Mouse (Mus musculus): ENCODE data around the gene Sdhaf4. TPM values are rescaled to one million over a fixed set of nuclear protein-coding genes. Genes with fewer than 3 reads are reported as not detected.

The Sdhaf4 gene
- polyA plus RNA-seq, 1 experiment from 2014 or later = 102 TPM

DNA sequence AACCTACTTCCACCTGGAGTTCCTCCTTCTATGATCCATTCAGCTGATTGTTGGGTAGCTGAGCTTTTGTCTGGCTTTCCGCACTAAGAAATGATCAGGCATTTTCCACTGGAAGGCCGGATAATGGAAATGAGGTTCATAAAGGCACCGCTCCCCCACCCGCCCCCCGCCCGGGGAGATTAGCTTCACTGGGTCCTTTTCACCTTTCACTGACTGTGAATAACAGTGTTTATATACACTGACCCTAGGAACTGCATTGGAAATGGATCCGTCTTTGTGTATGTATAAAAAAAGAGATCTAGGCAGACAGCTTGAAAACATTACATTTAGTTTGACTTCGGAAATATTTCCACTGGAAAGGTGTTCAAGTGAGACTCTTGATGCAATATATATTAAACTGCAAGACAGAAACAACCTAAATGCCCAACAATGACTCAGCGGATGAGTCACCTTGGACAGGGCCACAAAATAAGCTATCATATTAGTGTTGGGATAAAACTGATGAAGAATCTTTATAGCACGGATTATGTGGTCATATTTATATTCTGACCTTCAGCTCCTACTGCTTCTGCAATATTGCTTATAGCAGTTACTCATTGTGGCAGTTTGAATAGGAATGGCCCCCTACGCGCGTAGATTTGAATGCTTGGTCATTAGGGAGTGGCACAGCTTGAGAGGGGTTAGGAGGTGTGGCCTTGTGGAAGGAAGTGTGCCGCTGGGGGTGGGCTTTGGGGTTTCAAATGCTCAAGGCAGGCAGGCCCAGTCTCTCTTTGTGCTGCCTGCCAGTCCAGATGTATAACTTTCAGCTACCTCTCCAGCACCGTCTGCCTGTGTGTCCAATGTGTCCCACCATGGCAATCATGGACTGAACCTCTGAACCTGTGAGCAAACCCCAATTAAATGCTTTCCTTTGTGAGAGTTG is 56.4 kb downstream of the Sdhaf4 start:
- 40% methylated on average over 15 of the region's 15 CpGs for WGBS
- no peaks in the 10 kb centered on the region for H3K36me3 ChIP-seq
- no peak overlapping the region for H3K9ac ChIP-seq (replicated peaks)
- no peak overlapping the region for H3K4me3 ChIP-seq
- no peaks in the 10 kb centered on the region for H3K27me3 ChIP-seq
- ATAC-seq (replicated peaks) = no peak
- H3K9me3 ChIP-seq = no peaks in the 10 kb centered on the region
- peaks cover 8% of the 10 kb centered on the region for H3K4me1 ChIP-seq
- H3K27ac ChIP-seq (replicated peaks) = no peak overlapping the region
- no peak overlapping the region for H3K4me2 ChIP-seq (replicated peaks)

DNA sequence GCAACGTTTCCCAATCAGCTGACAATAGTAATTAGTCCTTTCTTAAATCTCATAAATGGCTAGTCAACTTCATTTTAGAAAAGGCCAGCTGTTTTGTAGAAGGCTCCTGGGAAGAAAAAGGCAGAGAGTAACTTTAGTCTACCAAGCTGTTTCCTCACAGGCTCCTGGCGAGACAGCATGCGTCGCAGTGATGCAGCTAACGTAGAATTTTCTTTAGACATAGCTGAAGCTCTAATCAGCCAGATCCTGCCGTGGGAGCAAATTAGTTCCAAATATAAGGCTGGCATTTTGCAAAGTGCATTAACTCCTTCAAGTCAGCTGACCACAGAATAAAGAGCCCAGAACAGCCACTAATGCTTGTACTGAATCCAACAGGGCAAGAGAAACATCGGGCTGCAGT is 57.2 kb downstream of the Sdhaf4 start:
- Histone ChIP-seq H3K27me3 (no peaks in the 10 kb centered on the region), H3K4me3 (no peak overlapping the region), H3K9me3 (no peaks in the 10 kb centered on the region), H3K4me1 (peaks cover 8% of the 10 kb centered on the region), H3K36me3 (no peaks in the 10 kb centered on the region), H3K4me2 (replicated peaks) (no peak overlapping the region), H3K27ac (replicated peaks) (no peak overlapping the region), H3K9ac (replicated peaks) (no peak overlapping the region)
- no peak for ATAC-seq (replicated peaks)
- WGBS = 20% methylated on average over 7 of the region's 7 CpGs

Other genes starting within 250 kb of the Sdhaf4 start
- 11.0 and 11.3 TPM in 2 replicates for gene B3gat2, start 243.9 kb downstream of the Sdhaf4 start, polyA plus RNA-seq (2015; fragmentation: Nextera tagmentation; extraction: Ambion mirVana)
- gene Smap1, start 83.3 kb downstream of the Sdhaf4 start, polyA plus RNA-seq (2015; fragmentation: Nextera tagmentation; extraction: Ambion mirVana) = 87.9 and 91.8 TPM in 2 replicates
- gene Fam135a, start 94.7 kb upstream of the Sdhaf4 start, polyA plus RNA-seq (2015; fragmentation: Nextera tagmentation; extraction: Ambion mirVana) = 31.0 and 32.2 TPM in 2 replicates
- gene Col9a1, start 172.0 kb upstream of the Sdhaf4 start, polyA plus RNA-seq (2015; fragmentation: Nextera tagmentation; extraction: Ambion mirVana) = 1.3 TPM in 2 replicates

All from forebrain, embryonic 15.5 days (tissue).